Mouse (Mus musculus) thymus, adult 2 months (tissue): ENCODE data around the gene Fgf11. TPM values are rescaled to one million over a fixed set of nuclear protein-coding genes. Genes with fewer than 3 reads are reported as not detected.

Experiments used
- DNase-seq: peaks from one replicate; pipeline ENCODE4 v3.0.0; 2021
- H3K27ac ChIP-seq: fragments of 200-500 bp; 2 replicates; pipeline ENCODE4 v1.5.1; 2012; ENCODE audit warnings: low read length, control low read depth; ENCODE audit not compliant: control insufficient read depth, insufficient read depth
- H3K27me3 ChIP-seq: fragments of 200-500 bp; 2 replicates; pipeline ENCODE4 v1.6.1; 2012; ENCODE audit warnings: mild to moderate bottlenecking, low read length, moderate library complexity, mixed read lengths; ENCODE audit not compliant: control insufficient read depth, insufficient read depth
- H3K36me3 ChIP-seq: fragments of 200-500 bp; 2 replicates; pipeline ENCODE4 v1.6.1; 2012; ENCODE audit warnings: mild to moderate bottlenecking, low read length, moderate library complexity; ENCODE audit not compliant: control insufficient read depth, insufficient read depth
- H3K4me1 ChIP-seq: fragments of 200-500 bp; replicated peaks from 2 replicates; pipeline ENCODE4 v1.6.1; 2012; ENCODE audit warnings: low read length; ENCODE audit not compliant: control insufficient read depth, insufficient read depth
- H3K4me3 ChIP-seq: fragments of 200-500 bp; 2 replicates; pipeline ENCODE4 v1.5.1; 2012; ENCODE audit warnings: mild to moderate bottlenecking, low read length, control low read depth, moderate library complexity; ENCODE audit not compliant: control insufficient read depth, insufficient read depth
- CTCF ChIP-seq: fragments of 200-500 bp; IDR thresholded peaks from 2 replicates; pipeline ENCODE4 v1.5.1; 2012; ENCODE audit warnings: mild to moderate bottlenecking, control low read depth, low read length, moderate library complexity, borderline replicate concordance; ENCODE audit not compliant: control insufficient read depth, poor library complexity, insufficient read depth; ENCODE audit errors: extremely low read depth
- POLR2A ChIP-seq: fragments of 200-500 bp; IDR thresholded peaks from 2 replicates; pipeline ENCODE4 v1.6.1; 2012; ENCODE audit warnings: mild to moderate bottlenecking, low read length, control low read depth, moderate library complexity; ENCODE audit not compliant: control insufficient read depth, poor library complexity, insufficient read depth; ENCODE audit errors: extremely low read depth
- WGBS: fragments of 180-500 bp; shearing (Covaris S2); methylation state at CpG from one replicate; pipeline ENCODE4 v1.1.7; 2018; 5-methylcytosine and 5-hydroxymethylcytosine counted together
- polyA plus RNA-seq: library from polyadenylated mRNA; depleted of rRNA; stranded (reverse); fragments of >200 nt; gene quantifications from 2 replicates; pipeline ENCODE4 v1.2.3, GENCODE M21; 2012

The Fgf11 gene
- polyA plus RNA-seq, 1 experiment, result 2.4 TPM

DNA sequence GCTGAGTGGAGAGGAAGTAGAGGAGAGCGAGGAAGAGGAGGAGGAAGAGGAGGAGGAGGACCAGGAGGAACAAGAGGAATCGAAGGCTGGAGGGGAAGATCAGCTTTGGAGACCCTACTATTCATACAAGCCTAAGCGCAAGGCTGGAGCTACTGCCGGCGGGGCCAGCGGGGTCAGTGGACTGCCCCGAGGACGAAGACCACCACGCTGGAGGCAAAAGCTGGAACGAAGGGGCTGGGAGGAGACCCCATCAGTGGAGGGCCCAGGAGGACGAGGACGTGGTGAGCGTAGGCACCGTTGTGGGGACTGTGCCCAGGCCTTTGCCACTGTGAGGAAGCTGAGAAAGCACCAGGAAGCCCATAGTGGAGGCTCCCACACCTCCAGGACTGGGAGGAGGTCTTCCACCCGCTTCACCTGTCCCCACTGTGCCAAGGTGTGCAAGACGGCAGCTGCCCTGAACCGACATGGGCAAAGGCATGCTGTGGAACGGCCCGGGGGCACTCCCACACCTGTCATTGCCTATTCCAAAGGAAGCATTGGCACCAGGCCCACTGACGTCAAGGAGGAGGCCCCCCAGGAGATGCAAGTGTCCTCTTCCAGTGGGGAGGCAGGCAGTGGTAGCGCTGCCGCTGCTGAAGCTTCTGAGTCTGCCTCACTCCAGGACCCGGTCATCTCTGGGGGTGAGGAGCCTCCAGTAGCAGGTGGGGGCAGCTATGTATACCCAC is 23.2 kb downstream of the Fgf11 start:
- no peak overlapping the region for H3K4me3 ChIP-seq
- TF ChIP-seq POLR2A (no peak), CTCF (no peak)
- no peaks in the 10 kb centered on the region for H3K4me1 ChIP-seq
- no peaks in the 10 kb centered on the region for H3K27me3 ChIP-seq
- H3K27ac ChIP-seq, result no peak overlapping the region
- H3K36me3 ChIP-seq, result no peaks in the 10 kb centered on the region
- WGBS, result 83% methylated on average over 23 of the region's 23 CpGs
- DNase-seq, result no peak

DNA sequence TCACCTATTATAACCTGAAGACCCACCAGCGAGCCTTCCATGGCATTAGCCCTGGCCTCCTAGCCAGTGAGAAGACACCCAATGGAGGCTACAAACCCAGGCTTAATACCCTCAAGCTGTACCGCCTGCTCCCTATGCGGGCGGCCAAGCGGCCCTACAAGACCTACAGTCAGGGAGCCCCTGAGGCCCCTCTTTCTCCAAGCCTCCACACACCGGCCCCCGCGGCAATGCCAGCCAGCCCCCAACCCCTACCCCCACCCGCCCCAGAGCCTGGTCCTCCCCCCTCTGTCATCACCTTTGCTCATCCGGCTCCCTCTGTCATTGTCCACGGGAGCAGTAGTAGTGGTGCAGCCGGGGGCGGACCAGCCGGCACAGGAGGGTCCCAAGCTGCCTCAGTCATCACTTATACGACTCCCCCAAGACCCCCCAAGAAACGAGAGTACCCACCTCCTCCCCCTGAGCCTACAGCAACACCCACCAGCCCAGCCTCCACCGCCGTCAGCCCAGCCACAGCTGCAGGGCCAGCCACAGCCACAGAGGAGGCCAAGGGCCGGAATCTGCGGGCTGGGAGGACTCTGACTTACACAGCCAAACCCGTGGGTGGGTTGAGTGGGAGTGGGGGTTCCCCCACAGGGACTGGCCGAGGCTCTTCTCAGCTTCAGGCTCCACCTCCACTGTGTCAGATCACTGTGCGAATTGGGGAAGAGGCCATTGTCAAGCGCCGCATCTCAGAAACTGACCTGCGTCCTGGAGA is 24.0 kb downstream of the Fgf11 start:
- Histone ChIP-seq H3K27me3 (no peaks in the 10 kb centered on the region), H3K4me3 (no peak overlapping the region), H3K27ac (no peak overlapping the region), H3K36me3 (no peaks in the 10 kb centered on the region), H3K4me1 (no peaks in the 10 kb centered on the region)
- 73% methylated on average over 26 of the region's 26 CpGs for WGBS
- DNase-seq, result no peak
- TF ChIP-seq CTCF (no peak), POLR2A (no peak)

GRCm38 (mm10) chr11:69776488-69776887 is 25.2 kb downstream of the Fgf11 start:
- DNase-seq, result no peak
- Histone ChIP-seq H3K27ac (no peak overlapping the region), H3K4me1 (no peaks in the 10 kb centered on the region), H3K4me3 (no peak overlapping the region), H3K27me3 (no peaks in the 10 kb centered on the region), H3K36me3 (no peaks in the 10 kb centered on the region)
- no peak for TF ChIP-seq POLR2A
- no peak for TF ChIP-seq CTCF
- WGBS, result 94% methylated on average over 20 of the region's 20 CpGs

DNA sequence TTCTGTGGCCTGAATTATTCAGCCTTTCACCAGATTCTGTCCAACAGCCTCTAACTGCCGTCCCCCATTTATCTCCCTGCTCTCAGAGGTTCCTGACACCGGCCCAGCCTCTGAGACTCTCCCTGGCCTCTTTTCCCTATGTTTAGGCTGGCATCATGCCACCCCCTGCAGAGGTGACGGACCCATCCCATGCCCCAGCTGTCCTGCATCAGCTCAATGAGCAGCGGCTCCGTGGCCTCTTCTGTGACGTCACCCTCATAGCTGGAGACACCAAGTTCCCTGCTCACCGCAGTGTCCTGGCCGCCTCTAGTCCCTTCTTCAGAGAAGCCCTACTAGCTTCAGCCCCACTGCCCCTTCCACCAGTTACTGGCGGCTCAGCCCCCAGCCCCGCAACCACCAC is 25.9 kb downstream of the Fgf11 start:
- no peak for DNase-seq
- no peaks in the 10 kb centered on the region for H3K36me3 ChIP-seq
- TF ChIP-seq CTCF, result no peak
- TF ChIP-seq POLR2A, result no peak
- no peak overlapping the region for H3K4me3 ChIP-seq
- H3K27ac ChIP-seq, result no peak overlapping the region
- no peaks in the 10 kb centered on the region for H3K27me3 ChIP-seq
- WGBS, result 97% methylated on average over 10 of the region's 10 CpGs
- H3K4me1 ChIP-seq, result no peaks in the 10 kb centered on the region

DNA sequence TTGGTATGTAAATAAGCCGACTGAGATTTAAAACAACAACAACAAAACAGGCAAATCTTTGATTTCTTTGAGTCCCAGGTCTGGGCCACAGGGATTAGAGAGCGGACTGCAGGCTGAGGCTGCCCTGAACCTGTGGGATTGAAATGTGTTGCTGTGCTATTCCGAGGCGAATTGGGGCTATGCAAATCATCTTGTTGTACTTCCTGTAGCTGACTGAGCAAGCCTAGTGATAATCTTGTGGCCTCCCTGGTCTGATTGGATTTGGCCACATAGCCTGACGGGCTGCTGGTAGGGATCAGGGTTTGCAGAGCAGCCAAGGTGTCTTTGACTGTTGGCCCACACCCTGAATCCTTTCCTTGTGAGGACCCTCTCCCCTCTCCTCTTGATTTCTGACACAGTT is 26.7 kb downstream of the Fgf11 start:
- DNase-seq, result no peak
- Histone ChIP-seq H3K4me1 (no peaks in the 10 kb centered on the region), H3K4me3 (no peak overlapping the region), H3K27ac (no peak overlapping the region), H3K27me3 (no peaks in the 10 kb centered on the region), H3K36me3 (no peaks in the 10 kb centered on the region)
- no peak for TF ChIP-seq POLR2A
- TF ChIP-seq CTCF, result no peak
- 74% methylated on average over 5 of the region's 5 CpGs for WGBS

DNA sequence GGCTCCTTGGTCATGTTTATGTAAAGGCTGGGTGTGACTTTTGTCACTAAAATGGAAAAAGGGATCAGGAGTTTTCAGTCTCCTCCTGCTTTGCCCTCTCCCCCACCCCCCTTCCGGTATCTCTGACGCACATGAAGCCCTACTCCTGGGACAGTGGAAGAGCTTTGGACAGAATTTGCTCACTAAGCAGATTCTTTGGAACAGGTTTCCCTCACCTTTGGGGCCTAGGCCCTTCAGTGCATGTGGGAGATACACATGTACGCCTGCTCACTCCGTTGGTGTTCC is 34.1 kb downstream of the Fgf11 start:
- Histone ChIP-seq H3K27ac (no peak overlapping the region), H3K27me3 (no peaks in the 10 kb centered on the region), H3K36me3 (no peaks in the 10 kb centered on the region), H3K4me1 (peaks cover 22% of the 10 kb centered on the region), H3K4me3 (no peak overlapping the region)
- no peak for DNase-seq
- 91% methylated on average over 4 of the region's 4 CpGs for WGBS
- TF ChIP-seq POLR2A (no peak), CTCF (no peak)
